Mouse (Mus musculus): ENCODE results near the gene Dapk1. TPM values are rescaled to one million over a fixed set of nuclear protein-coding genes. Genes with fewer than 3 reads are reported as not detected.

Dapk1 gene
- polyA plus RNA-seq, 1 experiment from 2014 or later, result 35.3 TPM

- 80% methylated on average over 10 of the region's 10 CpGs for WGBS
- no peak overlapping the region for H3K4me3 ChIP-seq (replicated peaks; ENCODE audit: low read length)
- no peaks in the 10 kb centered on the region for H3K27me3 ChIP-seq (ENCODE audit: control insufficient read depth, insufficient read depth, low read length)
- H3K4me1 ChIP-seq (replicated peaks; ENCODE audit: control insufficient read depth, insufficient read depth, low read length), result peaks cover 22% of the 10 kb centered on the region
- no peaks in the 10 kb centered on the region for H3K36me3 ChIP-seq (replicated peaks; ENCODE audit: control insufficient read depth, insufficient read depth)
- no peak for ATAC-seq (ENCODE audit: low FRiP score)
- DNase-seq (ENCODE audit: low spot score), result no peak
- H3K4me2 ChIP-seq (replicated peaks), result no peak overlapping the region
- no peak overlapping the region for H3K9ac ChIP-seq
- H3K9me3 ChIP-seq (ENCODE audit: control insufficient read depth, low read length), result no peaks in the 10 kb centered on the region
- H3K27ac ChIP-seq, result no peak overlapping the region
These were observed 63.1 kb downstream of the Dapk1 start for GRCm38 (mm10) chr13:60664816-60665215.

GRCm38 (mm10) chr13:60665402-60665801 lies 63.7 kb downstream of the Dapk1 start:
- 94% methylated on average over 4 of the region's 4 CpGs for WGBS
- H3K9ac ChIP-seq, result no peak overlapping the region
- H3K4me3 ChIP-seq (replicated peaks; ENCODE audit: low read length), result no peak overlapping the region
- no peaks in the 10 kb centered on the region for H3K36me3 ChIP-seq (replicated peaks; ENCODE audit: control insufficient read depth, insufficient read depth)
- H3K9me3 ChIP-seq (ENCODE audit: control insufficient read depth, low read length), result no peaks in the 10 kb centered on the region
- ATAC-seq (ENCODE audit: low FRiP score) (no peak), DNase-seq (ENCODE audit: low spot score) (no peak)
- no peaks in the 10 kb centered on the region for H3K27me3 ChIP-seq (ENCODE audit: control insufficient read depth, insufficient read depth, low read length)
- no peak overlapping the region for H3K27ac ChIP-seq
- peaks cover 20% of the 10 kb centered on the region; the same call in 1 of the 2 replicates for H3K4me1 ChIP-seq (replicated peaks; ENCODE audit: control insufficient read depth, insufficient read depth, low read length)
- no peak overlapping the region for H3K4me2 ChIP-seq (replicated peaks)

- ATAC-seq (ENCODE audit: low FRiP score) (no peak), DNase-seq (ENCODE audit: low spot score) (no peak)
- Histone ChIP-seq H3K27me3 (ENCODE audit: control insufficient read depth, insufficient read depth, low read length) (no peaks in the 10 kb centered on the region), H3K4me2 (replicated peaks) (no peak overlapping the region), H3K36me3 (replicated peaks; ENCODE audit: control insufficient read depth, insufficient read depth) (no peaks in the 10 kb centered on the region), H3K4me3 (replicated peaks; ENCODE audit: low read length) (no peak overlapping the region), H3K4me1 (replicated peaks; ENCODE audit: control insufficient read depth, insufficient read depth, low read length) (peaks cover 16% of the 10 kb centered on the region; the same call in 1 of the 2 replicates), H3K9me3 (ENCODE audit: control insufficient read depth, low read length) (no peaks in the 10 kb centered on the region), H3K9ac (no peak overlapping the region), H3K27ac (no peak overlapping the region)
- WGBS, result 88% methylated on average over 6 of the region's 6 CpGs
These were observed 66.3 kb downstream of the Dapk1 start for GRCm38 (mm10) chr13:60668036-60668435.

- Histone ChIP-seq H3K27me3 (ENCODE audit: control insufficient read depth, insufficient read depth, low read length) (no peaks in the 10 kb centered on the region), H3K9me3 (ENCODE audit: control insufficient read depth, low read length) (no peaks in the 10 kb centered on the region), H3K4me3 (replicated peaks; ENCODE audit: low read length) (no peak overlapping the region), H3K9ac (no peak overlapping the region), H3K4me2 (replicated peaks) (no peak overlapping the region), H3K36me3 (replicated peaks; ENCODE audit: control insufficient read depth, insufficient read depth) (no peaks in the 10 kb centered on the region), H3K27ac (no peak overlapping the region), H3K4me1 (replicated peaks; ENCODE audit: control insufficient read depth, insufficient read depth, low read length) (0 out of 2 replicates have a peak, but pooled peaks cover 7% of the 10 kb centered on the region)
- DNase-seq (ENCODE audit: low spot score) (no peak), ATAC-seq (ENCODE audit: low FRiP score) (no peak)
- 74% methylated on average over 10 of the region's 10 CpGs for WGBS
These were observed 68.9 kb downstream of the Dapk1 start for GRCm38 (mm10) chr13:60670605-60671004.

GRCm38 (mm10) chr13:60671235-60671634 lies 69.5 kb downstream of the Dapk1 start:
- Histone ChIP-seq H3K4me1 (replicated peaks; ENCODE audit: control insufficient read depth, insufficient read depth, low read length) (0 out of 2 replicates have a peak, but pooled peaks cover 7% of the 10 kb centered on the region), H3K27ac (no peak overlapping the region), H3K4me2 (replicated peaks) (no peak overlapping the region), H3K4me3 (replicated peaks; ENCODE audit: low read length) (no peak overlapping the region), H3K9me3 (ENCODE audit: control insufficient read depth, low read length) (no peaks in the 10 kb centered on the region), H3K27me3 (ENCODE audit: control insufficient read depth, insufficient read depth, low read length) (no peaks in the 10 kb centered on the region), H3K36me3 (replicated peaks; ENCODE audit: control insufficient read depth, insufficient read depth) (no peaks in the 10 kb centered on the region), H3K9ac (no peak overlapping the region)
- ATAC-seq (ENCODE audit: low FRiP score), result no peak
- 72% methylated on average over 10 of the region's 10 CpGs for WGBS
- no peak for DNase-seq (ENCODE audit: low spot score)

GRCm38 (mm10) chr13:60672287-60672686 lies 70.5 kb downstream of the Dapk1 start:
- Histone ChIP-seq H3K27ac (no peak overlapping the region), H3K4me1 (replicated peaks; ENCODE audit: control insufficient read depth, insufficient read depth, low read length) (0 out of 2 replicates have a peak, but pooled peaks cover 7% of the 10 kb centered on the region), H3K4me2 (replicated peaks) (no peak overlapping the region), H3K27me3 (ENCODE audit: control insufficient read depth, insufficient read depth, low read length) (no peaks in the 10 kb centered on the region), H3K9ac (no peak overlapping the region), H3K9me3 (ENCODE audit: control insufficient read depth, low read length) (no peaks in the 10 kb centered on the region), H3K36me3 (replicated peaks; ENCODE audit: control insufficient read depth, insufficient read depth) (no peaks in the 10 kb centered on the region), H3K4me3 (replicated peaks; ENCODE audit: low read length) (no peak overlapping the region)
- 92% methylated on average over 8 of the region's 8 CpGs for WGBS
- no peak for ATAC-seq (ENCODE audit: low FRiP score)
- DNase-seq (ENCODE audit: low spot score), result no peak

- 95% methylated on average over 11 of the region's 11 CpGs for WGBS
- no peak for ATAC-seq (ENCODE audit: low FRiP score)
These were observed 71.3 kb downstream of the Dapk1 start for GRCm38 (mm10) chr13:60672882-60673675.

GRCm38 (mm10) chr13:60674301-60674700 lies 72.6 kb downstream of the Dapk1 start:
- Histone ChIP-seq H3K9ac (no peak overlapping the region), H3K27ac (no peak overlapping the region)
- WGBS, result 46% methylated on average over 2 of the region's 2 CpGs

More at GRCm38 (mm10) chr13:60672882-60673675, 71.3 kb downstream of the Dapk1 start:
- Histone ChIP-seq H3K27ac (no peak overlapping the region), H3K9me3 (ENCODE audit: control insufficient read depth, low read length) (no peaks in the 10 kb centered on the region), H3K4me1 (replicated peaks; ENCODE audit: control insufficient read depth, insufficient read depth, low read length) (0 out of 2 replicates have a peak, but pooled peaks cover 7% of the 10 kb centered on the region), H3K4me3 (replicated peaks; ENCODE audit: low read length) (no peak overlapping the region), H3K27me3 (ENCODE audit: control insufficient read depth, insufficient read depth, low read length) (no peaks in the 10 kb centered on the region), H3K4me2 (replicated peaks) (no peak overlapping the region), H3K36me3 (replicated peaks; ENCODE audit: control insufficient read depth, insufficient read depth) (no peaks in the 10 kb centered on the region), H3K9ac (no peak overlapping the region)
- DNase-seq (ENCODE audit: low spot score), result no peak

GRCm38 (mm10) chr13:60674911-60675310 lies 73.2 kb downstream of the Dapk1 start:
- WGBS, result 52% methylated on average over 9 of the region's 9 CpGs
- no peak for ATAC-seq (ENCODE audit: low FRiP score)
- Histone ChIP-seq H3K27ac (no peak overlapping the region), H3K4me1 (replicated peaks; ENCODE audit: control insufficient read depth, insufficient read depth, low read length) (peaks cover 12% of the 10 kb centered on the region; the same call in 1 of the 2 replicates), H3K9ac (no peak overlapping the region), H3K36me3 (replicated peaks; ENCODE audit: control insufficient read depth, insufficient read depth) (no peaks in the 10 kb centered on the region), H3K4me3 (replicated peaks; ENCODE audit: low read length) (no peak overlapping the region), H3K4me2 (replicated peaks) (no peak overlapping the region), H3K27me3 (ENCODE audit: control insufficient read depth, insufficient read depth, low read length) (no peaks in the 10 kb centered on the region), H3K9me3 (ENCODE audit: control insufficient read depth, low read length) (no peaks in the 10 kb centered on the region)
- DNase-seq (ENCODE audit: low spot score), result no peak

More at GRCm38 (mm10) chr13:60674301-60674700, 72.6 kb downstream of the Dapk1 start:
- Histone ChIP-seq H3K4me3 (replicated peaks; ENCODE audit: low read length) (no peak overlapping the region), H3K9me3 (ENCODE audit: control insufficient read depth, low read length) (no peaks in the 10 kb centered on the region), H3K4me1 (replicated peaks; ENCODE audit: control insufficient read depth, insufficient read depth, low read length) (peaks cover 13% of the 10 kb centered on the region; the same call in 1 of the 2 replicates), H3K27me3 (ENCODE audit: control insufficient read depth, insufficient read depth, low read length) (no peaks in the 10 kb centered on the region), H3K4me2 (replicated peaks) (no peak overlapping the region), H3K36me3 (replicated peaks; ENCODE audit: control insufficient read depth, insufficient read depth) (no peaks in the 10 kb centered on the region)
- ATAC-seq (ENCODE audit: low FRiP score) (no peak), DNase-seq (ENCODE audit: low spot score) (no peak)

Measured in hindbrain, embryonic 14.5 days (tissue).